15 mouse cellular contexts compared by ENCODE assay signal in the genomic region with DNA sequence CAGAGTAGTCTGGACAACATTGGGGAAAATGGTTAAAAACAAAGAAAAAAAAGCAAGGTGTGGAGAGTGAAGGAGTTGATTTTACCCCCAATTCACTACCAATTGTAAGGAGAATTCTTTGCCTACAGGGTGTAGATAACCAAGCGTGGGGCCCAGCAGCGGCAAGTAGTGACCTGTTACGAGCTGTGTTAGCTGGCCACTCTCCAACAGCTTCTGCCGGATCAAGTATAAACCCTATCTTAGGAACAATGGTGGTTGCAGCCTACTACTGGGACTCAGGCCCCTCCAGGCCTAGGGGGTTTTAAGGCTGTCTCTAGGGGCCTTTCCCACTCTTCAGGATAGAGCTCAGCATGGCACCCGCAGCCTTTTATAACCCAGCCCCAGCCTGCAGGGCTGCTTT. TPM values are rescaled to one million over a fixed set of nuclear protein-coding genes. Genes with fewer than 3 reads are reported as not detected.
DNase-seq lines count a peak whose midpoint lies in the region; ATAC-seq lines count a peak whose summit lies in the region.
"Had no signal": no experiment of that assay in that cellular context is flagged by ENCODE, and none has a peak within 500 bp of the region (broad histone marks: within the 10 kb centered on the region; RNA-seq: fewer than 3 reads in every experiment).

No protein-coding gene starts in this region.

- peak; percentile 37 for DNase-seq in cerebellum, adult 11-12 months
- no peak for DNase-seq in cerebellum, postnatal 4 days (ENCODE audit: low spot score in 2 of 2)
- DNase-seq in kidney, adult 11 months = no peak
- DNase-seq in urinary bladder, postnatal 25 days (ENCODE audit: low spot score) = peak; percentile 50
- DNase-seq in urinary bladder, postnatal 4 days (ENCODE audit: low spot score in 2 of 2) = no peak
- DNase-seq in left cerebral cortex, postnatal 4 days = no peak
- DNase-seq: cerebellum, adult 9-10 months; gastrocnemius, postnatal 25 days; right cerebral cortex, postnatal 4 days had no signal

- ATAC-seq in kidney, embryonic 15.5 days (replicated peaks; ENCODE audit: low FRiP score) = no peak
- ATAC-seq in hindbrain, embryonic 12.5 days (ENCODE audit: low FRiP score) = no peak
- ATAC-seq: forebrain, embryonic 14.5 days; inflammation-experienced regulatory T-cells, adult 6 months had no signal

- H3K27ac ChIP-seq in kidney, embryonic 15.5 days = peak overlapping the region; percentile 58; the same call in 1 of the 2 replicates
- no peak overlapping the region for H3K27ac ChIP-seq in hindbrain, embryonic 12.5 days
- H3K27ac ChIP-seq: macrophage had no signal

- no peak overlapping the region for H3K4me3 ChIP-seq in kidney, embryonic 15.5 days (replicated peaks)
- H3K4me3 ChIP-seq in hindbrain, embryonic 12.5 days = no peak overlapping the region

- H3K9me3 ChIP-seq in kidney, embryonic 15.5 days (replicated peaks) = no peaks in the 10 kb centered on the region
- H3K9me3 ChIP-seq in hindbrain, embryonic 12.5 days (replicated peaks) = no peaks in the 10 kb centered on the region

- H3K36me3 ChIP-seq in kidney, embryonic 15.5 days = no peaks in the 10 kb centered on the region
- H3K36me3 ChIP-seq in hindbrain, embryonic 12.5 days = no peaks in the 10 kb centered on the region

- H3K27me3 ChIP-seq in kidney, embryonic 15.5 days = no peaks in the 10 kb centered on the region
- no peaks in the 10 kb centered on the region for H3K27me3 ChIP-seq in hindbrain, embryonic 12.5 days

- H3K9ac ChIP-seq in kidney, embryonic 15.5 days = no peak overlapping the region
- no peak overlapping the region for H3K9ac ChIP-seq in hindbrain, embryonic 12.5 days

- intact Hi-C loops in left cerebral cortex, postnatal 4 days (cut with DNase I) = no loop called here

- whole genome bisulfite sequencing in kidney, embryonic 15.5 days = 65% methylated on average over 5 of the region's 5 CpGs
- WGBS in hindbrain, embryonic 12.5 days = 86% methylated on average over 5 of the region's 5 CpGs

- H3K4me1 ChIP-seq in kidney, embryonic 15.5 days = peaks cover 35% of the 10 kb centered on the region
- peaks cover 16% of the 10 kb centered on the region for H3K4me1 ChIP-seq in hindbrain, embryonic 12.5 days

- no peak overlapping the region for H3K4me2 ChIP-seq in kidney, embryonic 15.5 days
- no peak overlapping the region for H3K4me2 ChIP-seq in hindbrain, embryonic 12.5 days (replicated peaks)

RNA-seq across cellular contexts. Expression of gene Hsp90ab1, which starts 5.2 kb away (rescaled TPM):
- polyA plus RNA-seq in kidney, embryonic 15.5 days (2015; fragmentation: Nextera tagmentation; extraction: Ambion mirVana) = 1,881 and 1,940 TPM in 2 replicates
- 1,000 to 10,000 TPM; 1,680 to 1,682 TPM for total RNA-seq in left cerebral cortex, postnatal 4 days (2021)
- 1,350 and 1,487 TPM in 2 replicates for polyA plus RNA-seq in hindbrain, embryonic 12.5 days (2016; fragmentation: Nextera tagmentation; extraction: Ambion mirVana)

RNA-seq across cellular contexts. Expression of gene Slc35b2, which starts 14.6 kb away (rescaled TPM):
- polyA plus RNA-seq in kidney, embryonic 15.5 days (2015; fragmentation: Nextera tagmentation; extraction: Ambion mirVana) = 142 TPM in 2 replicates
- total RNA-seq in left cerebral cortex, postnatal 4 days (2021) = 10 to 100 TPM; 39.2 to 40.2 TPM
- 90.6 and 92.4 TPM in 2 replicates for polyA plus RNA-seq in hindbrain, embryonic 12.5 days (2016; fragmentation: Nextera tagmentation; extraction: Ambion mirVana)

RNA-seq across cellular contexts. Expression of gene Slc29a1, which starts 21.2 kb away (rescaled TPM):
- 100 and 102 TPM in 2 replicates for polyA plus RNA-seq in kidney, embryonic 15.5 days (2015; fragmentation: Nextera tagmentation; extraction: Ambion mirVana)
- total RNA-seq in left cerebral cortex, postnatal 4 days (2021) = 10 to 100 TPM; 68.8 to 69.9 TPM
- polyA plus RNA-seq in hindbrain, embryonic 12.5 days (2016; fragmentation: Nextera tagmentation; extraction: Ambion mirVana) = 44.4 and 47.2 TPM in 2 replicates

RNA-seq across cellular contexts. Expression of gene Nfkbie, which starts 22.7 kb away (rescaled TPM):
- polyA plus RNA-seq in kidney, embryonic 15.5 days (2015; fragmentation: Nextera tagmentation; extraction: Ambion mirVana) = 5.3 and 5.7 TPM in 2 replicates
- 1 to 10 TPM; 2.4 to 2.7 TPM for total RNA-seq in left cerebral cortex, postnatal 4 days (2021)
- polyA plus RNA-seq in hindbrain, embryonic 12.5 days (2016; fragmentation: Nextera tagmentation; extraction: Ambion mirVana) = 7.0 and 7.7 TPM in 2 replicates

RNA-seq across cellular contexts. Expression of gene Mymx, which starts 23.7 kb away (rescaled TPM):
- polyA plus RNA-seq in kidney, embryonic 15.5 days (2015; fragmentation: Nextera tagmentation; extraction: Ambion mirVana) = 5.7 and 6.3 TPM in 2 replicates
- total RNA-seq in left cerebral cortex, postnatal 4 days (2021) = not detected
- polyA plus RNA-seq in hindbrain, embryonic 12.5 days (2016; fragmentation: Nextera tagmentation; extraction: Ambion mirVana) = 1.6 and 5.0 TPM in 2 replicates
- total RNA-seq: left cerebral cortex, postnatal 25 days had no signal
- polyA plus RNA-seq: forebrain, embryonic 14.5 days; inflammation-experienced regulatory T-cells, adult 6 months; macrophage had no signal

Comparison
In these comparisons a context has a peak if more than half of its experiments do, and no peak if none do; other contexts are left out.
1. DNase-seq: peak in cerebellum, adult 11-12 months (single experiment) and urinary bladder, postnatal 25 days (single experiment); none in cerebellum, postnatal 4 days (0 of 2), kidney, adult 11 months (single experiment), urinary bladder, postnatal 4 days (0 of 2) and left cerebral cortex, postnatal 4 days (single experiment).